ENCODE assay signal across 8 mouse cellular contexts in genomic region chr17:87142271-87142670, GRCm38 (mm10). TPM values are rescaled to one million over a fixed set of nuclear protein-coding genes. Genes with fewer than 3 reads are reported as not detected.
DNase-seq lines count a peak whose midpoint lies in the region; ATAC-seq and TF ChIP-seq lines count a peak whose summit lies in the region.

No protein-coding gene starts in this region.

- no peak overlapping the region for H3K9ac ChIP-seq in hindbrain, embryonic 14.5 days
- H3K9ac ChIP-seq in hindbrain, embryonic 11.5 days (ENCODE audit: low read depth, low read length), result no peak overlapping the region
- H3K9ac ChIP-seq in heart, adult 2 months (ENCODE audit: low read depth, low read length), result no peak overlapping the region
- no peak overlapping the region for H3K9ac ChIP-seq in kidney, embryonic 14.5 days (ENCODE audit: low read depth, low read length)
- H3K9ac ChIP-seq in forebrain, postnatal 0 days, result no peak overlapping the region

- WGBS in hindbrain, embryonic 14.5 days, result 64% methylated on average over 11 of the region's 11 CpGs
- whole genome bisulfite sequencing in hindbrain, embryonic 11.5 days, result 60% methylated on average over 11 of the region's 11 CpGs
- WGBS in heart, adult 2 months, result 24% methylated on average over 11 of the region's 11 CpGs
- whole genome bisulfite sequencing in kidney, embryonic 14.5 days, result 54% methylated on average over 11 of the region's 11 CpGs
- WGBS in forebrain, postnatal 0 days, result 62% methylated on average over 11 of the region's 11 CpGs

- H3K27me3 ChIP-seq in hindbrain, embryonic 14.5 days (ENCODE audit: control insufficient read depth, insufficient read depth, low read length), result no peaks in the 10 kb centered on the region
- H3K27me3 ChIP-seq in hindbrain, embryonic 11.5 days (ENCODE audit: control insufficient read depth, insufficient read depth, low read length), result no peaks in the 10 kb centered on the region
- no peaks in the 10 kb centered on the region for H3K27me3 ChIP-seq in heart, adult 2 months (ENCODE audit: control insufficient read depth, insufficient read depth, low read length)
- H3K27me3 ChIP-seq in kidney, embryonic 14.5 days (ENCODE audit: control insufficient read depth, insufficient read depth, low read length), result no peaks in the 10 kb centered on the region
- H3K27me3 ChIP-seq in forebrain, postnatal 0 days (ENCODE audit: insufficient read depth, low read length), result no peaks in the 10 kb centered on the region

- no peak for TF ChIP-seq EP300 in heart, adult 2 months (IDR thresholded peaks at IDR 0.05; ENCODE audit: insufficient read depth, low read depth, low read length)

- intact Hi-C loops in heart, adult 2 months (cut with DNase I), result loop anchor here (5.0 kb wide), 2 partner anchors 35 kb away; partner anchors contain the start of gene Socs5

- DNase-seq in hindbrain, embryonic 14.5 days (ENCODE audit: low spot score), result no peak
- no peak for DNase-seq in hindbrain, embryonic 11.5 days (ENCODE audit: low spot score)
- DNase-seq in adrenal gland, postnatal 36 days, result peak; percentile 56 to 70
- peak; percentile 67 to 78 for DNase-seq in heart, adult 2 months
- DNase-seq in lung, postnatal 10 days, result peak; percentile 87
- DNase-seq in forebrain, postnatal 0 days, result no peak
- no peak for DNase-seq in frontal cortex, postnatal 14 days (ENCODE audit: low spot score in 2 of 2)

- H3K27ac ChIP-seq in hindbrain, embryonic 14.5 days, result no peak overlapping the region
- H3K27ac ChIP-seq in hindbrain, embryonic 11.5 days (ENCODE audit: low read depth, low read length), result no peak overlapping the region
- H3K27ac ChIP-seq in heart, adult 2 months, result peak overlapping the region; percentile 29; the same call in 1 of the 2 replicates
- H3K27ac ChIP-seq in kidney, embryonic 14.5 days (ENCODE audit: low read depth, low read length), result no peak overlapping the region
- H3K27ac ChIP-seq in forebrain, postnatal 0 days (ENCODE audit: low read depth, low read length), result no peak overlapping the region

- peak overlapping the region; percentile 17; the same call in 1 of the 2 replicates for H3K4me2 ChIP-seq in hindbrain, embryonic 14.5 days (replicated peaks)
- H3K4me2 ChIP-seq in hindbrain, embryonic 11.5 days (replicated peaks; ENCODE audit: low read depth, low read length), result no peak overlapping the region
- peak overlapping the region; percentile 16; the same call in 1 of the 2 replicates for H3K4me2 ChIP-seq in kidney, embryonic 14.5 days (replicated peaks; ENCODE audit: low read depth, low read length)
- no peak overlapping the region for H3K4me2 ChIP-seq in forebrain, postnatal 0 days (ENCODE audit: low read depth)

- ATAC-seq in hindbrain, embryonic 14.5 days (ENCODE audit: low FRiP score), result no peak
- no peak for ATAC-seq in hindbrain, embryonic 11.5 days (ENCODE audit: low FRiP score)
- ATAC-seq in kidney, embryonic 14.5 days (ENCODE audit: low FRiP score, low TSS enrichment), result peak; percentile 71; the same call in 1 of the 2 replicates
- no peak for ATAC-seq in forebrain, postnatal 0 days

- TF ChIP-seq POLR2A in heart, adult 2 months (IDR thresholded peaks at IDR 0.05; ENCODE audit: insufficient read depth, low read depth, low read length), result peak; percentile 51; the same call in 1 of the 2 replicates

- H3K4me3 ChIP-seq in hindbrain, embryonic 14.5 days (replicated peaks; ENCODE audit: low read length), result no peak overlapping the region
- H3K4me3 ChIP-seq in hindbrain, embryonic 11.5 days (ENCODE audit: low read depth, low read length), result no peak overlapping the region
- H3K4me3 ChIP-seq in heart, adult 2 months, result no peak overlapping the region; the same call in 1 of the 2 replicates
- no peak overlapping the region for H3K4me3 ChIP-seq in kidney, embryonic 14.5 days (ENCODE audit: low read length)
- no peak overlapping the region for H3K4me3 ChIP-seq in forebrain, postnatal 0 days (ENCODE audit: low read depth, low read length)

- TF ChIP-seq CTCF in heart, adult 2 months (IDR thresholded peaks at IDR 0.05), result no peak
- no peak for TF ChIP-seq CTCF in forebrain, postnatal 0 days (IDR thresholded peaks at IDR 0.05; ENCODE audit: low read depth)

- H3K4me1 ChIP-seq in hindbrain, embryonic 14.5 days (replicated peaks; ENCODE audit: control insufficient read depth, insufficient read depth, low read length), result no peaks in the 10 kb centered on the region
- H3K4me1 ChIP-seq in hindbrain, embryonic 11.5 days (replicated peaks; ENCODE audit: control insufficient read depth, insufficient read depth, low read length), result no peaks in the 10 kb centered on the region
- peaks cover 2% of the 10 kb centered on the region for H3K4me1 ChIP-seq in heart, adult 2 months (ENCODE audit: control insufficient read depth, insufficient read depth, low read length)
- no peaks in the 10 kb centered on the region for H3K4me1 ChIP-seq in kidney, embryonic 14.5 days (ENCODE audit: control insufficient read depth, insufficient read depth, low read length)
- no peaks in the 10 kb centered on the region for H3K4me1 ChIP-seq in forebrain, postnatal 0 days (ENCODE audit: insufficient read depth)

- H3K79me2 ChIP-seq in heart, adult 2 months (replicated peaks; ENCODE audit: control insufficient read depth, insufficient read depth, low read length), result no peaks in the 10 kb centered on the region

- H3K36me3 ChIP-seq in hindbrain, embryonic 14.5 days (replicated peaks; ENCODE audit: control insufficient read depth, insufficient read depth), result no peaks in the 10 kb centered on the region
- no peaks in the 10 kb centered on the region for H3K36me3 ChIP-seq in hindbrain, embryonic 11.5 days (ENCODE audit: control insufficient read depth, insufficient read depth, low read length)
- H3K36me3 ChIP-seq in heart, adult 2 months (ENCODE audit: control insufficient read depth, insufficient read depth, low read length), result no peaks in the 10 kb centered on the region
- no peaks in the 10 kb centered on the region for H3K36me3 ChIP-seq in kidney, embryonic 14.5 days (ENCODE audit: control insufficient read depth, insufficient read depth, low read length)
- H3K36me3 ChIP-seq in forebrain, postnatal 0 days (ENCODE audit: insufficient read depth), result no peaks in the 10 kb centered on the region

- H3K9me3 ChIP-seq in hindbrain, embryonic 14.5 days (ENCODE audit: control insufficient read depth, low read length), result no peaks in the 10 kb centered on the region
- no peaks in the 10 kb centered on the region for H3K9me3 ChIP-seq in hindbrain, embryonic 11.5 days (ENCODE audit: control insufficient read depth, low read length)
- H3K9me3 ChIP-seq in kidney, embryonic 14.5 days (ENCODE audit: control insufficient read depth, low read length), result no peaks in the 10 kb centered on the region
- H3K9me3 ChIP-seq in forebrain, postnatal 0 days (ENCODE audit: low read length), result no peaks in the 10 kb centered on the region

RNA-seq across cellular contexts. Expression of gene Socs5, which starts 34.8 kb away (rescaled TPM):
- 22.1 and 24.0 TPM in 2 replicates for polyA plus RNA-seq in hindbrain, embryonic 14.5 days (2014; fragmentation: Nextera tagmentation; extraction: Ambion mirVana)
- 15.0 and 16.2 TPM in 2 replicates for polyA plus RNA-seq in hindbrain, embryonic 11.5 days (2014; fragmentation: Nextera tagmentation; extraction: Ambion mirVana)
- total RNA-seq in adrenal gland, postnatal 36 days (2021), result 10 to 100 TPM; 75.7 to 80.5 TPM
- 10 to 100 TPM; 28.1 to 39.1 TPM for total RNA-seq in heart, adult 2 months (2021)
- polyA plus RNA-seq in heart, adult 2 months (2012; rRNA removed), result 10.5 and 19.0 TPM in 2 replicates
- polyA plus RNA-seq in kidney, embryonic 14.5 days (2014; fragmentation: Nextera tagmentation; extraction: Ambion mirVana), result 17.5 and 24.5 TPM in 2 replicates
- total RNA-seq in forebrain, postnatal 0 days (2014; rRNA removed), result 17.0 and 20.2 TPM in 2 replicates
- 9.0 and 11.8 TPM in 2 replicates for polyA plus RNA-seq in forebrain, postnatal 0 days (2015; fragmentation: Nextera tagmentation; extraction: Ambion mirVana)

Comparison
In these comparisons a context has a peak if more than half of its experiments do, and no peak if none do; other contexts are left out.
1. H3K4me2 ChIP-seq: peak in hindbrain, embryonic 14.5 days (single experiment) and kidney, embryonic 14.5 days (single experiment); none in hindbrain, embryonic 11.5 days (single experiment) and forebrain, postnatal 0 days (single experiment).
2. DNase-seq: peak in adrenal gland, postnatal 36 days (2 of 2), heart, adult 2 months (2 of 2) and lung, postnatal 10 days (single experiment); none in hindbrain, embryonic 14.5 days (single experiment), hindbrain, embryonic 11.5 days (single experiment), forebrain, postnatal 0 days (single experiment) and frontal cortex, postnatal 14 days (0 of 2).